Mouse (Mus musculus) v-Abl transformed pro-B cells (cell line): Measurements from ENCODE around the gene Mfsd12.

Experiments used
- in situ Hi-C, 2 experiments: fragments of 400-800 bp; cut with MboI; formaldehyde crosslinking; loops; one replicate each; pipeline ENCODE4 v1.15.1; 2025; ENCODE audit not compliant: unreplicated experiment in 2 of 2

The Mfsd12 gene

GRCm38 (mm10) chr10:81378553-81379182, 21.4 kb downstream of the Mfsd12 start:
- in situ Hi-C loops, result loop anchor here in 1 of 2 experiments (25.0 kb wide), 1 partner anchor 1259 kb away; the partner anchor contains the start of gene Tdg

- in situ Hi-C loops, result loop anchor here in 1 of 2 experiments (25.0 kb wide), 1 partner anchor 1258 kb away; the partner anchor contains the start of gene Tdg
Observed at GRCm38 (mm10) chr10:81379183-81379553, 21.9 kb downstream of the Mfsd12 start.

- in situ Hi-C loops, result loop anchor here in 1 of 2 experiments (25.0 kb wide), 1 partner anchor 1257 kb away; the partner anchor contains the start of gene Tdg
Observed at GRCm38 (mm10) chr10:81379809-81380378, 22.6 kb downstream of the Mfsd12 start.

- in situ Hi-C loops, result loop anchor here in 1 of 2 experiments (25.0 kb wide), 1 partner anchor 1255 kb away; the partner anchor contains the start of gene Tdg
Observed at GRCm38 (mm10) chr10:81382039-81382438, 24.7 kb downstream of the Mfsd12 start.

- in situ Hi-C loops, result loop anchor here in 1 of 2 experiments (25.0 kb wide), 1 partner anchor 1253 kb away; the partner anchor contains the start of gene Tdg
Observed at GRCm38 (mm10) chr10:81383802-81384604, 26.7 kb downstream of the Mfsd12 start, which contains the start of the genes Dohh and Gm48551. Gene Dohh, plus strand, starts transcription at chr10:81384428. Gene Gm48551, plus strand, starts transcription at chr10:81384466.

GRCm38 (mm10) chr10:81384605-81384982, 27.3 kb downstream of the Mfsd12 start:
- in situ Hi-C loops, result loop anchor here in 1 of 2 experiments (25.0 kb wide), 1 partner anchor 1253 kb away; the partner anchor contains the start of gene Tdg

GRCm38 (mm10) chr10:81385603-81386306, 28.5 kb downstream of the Mfsd12 start:
- in situ Hi-C loops, result loop anchor here in 1 of 2 experiments (25.0 kb wide), 1 partner anchor 1252 kb away; the partner anchor contains the start of gene Tdg

GRCm38 (mm10) chr10:81387716-81388115, 30.4 kb downstream of the Mfsd12 start:
- in situ Hi-C loops, result loop anchor here in 1 of 2 experiments (25.0 kb wide), 1 partner anchor 1250 kb away; the partner anchor contains the start of gene Tdg

GRCm38 (mm10) chr10:81388505-81389055, 31.3 kb downstream of the Mfsd12 start, which contains the start of gene Gm48552:
Gene Gm48552, plus strand, starts transcription at chr10:81389005.
- in situ Hi-C loops, result loop anchor here in 1 of 2 experiments (25.0 kb wide), 1 partner anchor 1249 kb away; the partner anchor contains the start of gene Tdg

- in situ Hi-C loops, result loop anchor here in 1 of 2 experiments (25.0 kb wide), 1 partner anchor 1248 kb away; the partner anchor contains the start of gene Tdg
Observed at GRCm38 (mm10) chr10:81389373-81389772, 32.1 kb downstream of the Mfsd12 start.

- in situ Hi-C loops, result loop anchor here (5.0 to 25.0 kb wide), 4 partner anchors 62 to 1247 kb away; partner anchors contain the start of genes Gna11 (in 1 of the 2) and Tdg (in 1 of the 2)
Observed at GRCm38 (mm10) chr10:81389801-81390677, 32.7 kb downstream of the Mfsd12 start.

- in situ Hi-C loops, result loop anchor here (5.0 to 25.0 kb wide), 4 partner anchors 62 to 1247 kb away; partner anchors contain the start of genes Gna11 (in 1 of the 2) and Tdg (in 1 of the 2)
Observed at GRCm38 (mm10) chr10:81390678-81390965, 33.3 kb downstream of the Mfsd12 start.

- in situ Hi-C loops, result loop anchor here (5.0 to 25.0 kb wide), 4 partner anchors 60 to 1245 kb away; partner anchors contain the start of genes Gna11 (in 1 of the 2) and Tdg (in 1 of the 2)
Observed at GRCm38 (mm10) chr10:81392270-81392669, 35.0 kb downstream of the Mfsd12 start.

GRCm38 (mm10) chr10:81392781-81393185, 35.5 kb downstream of the Mfsd12 start, which contains the start of gene Smim24:
Gene Smim24, plus strand, starts transcription at chr10:81393051.
- in situ Hi-C loops, result loop anchor here (5.0 to 25.0 kb wide), 4 partner anchors 60 to 1245 kb away; partner anchors contain the start of genes Gna11 (in 1 of the 2) and Tdg (in 1 of the 2)

- in situ Hi-C loops, result loop anchor here (5.0 to 25.0 kb wide), 4 partner anchors 59 to 1244 kb away; partner anchors contain the start of genes Gna11 (in 1 of the 2) and Tdg (in 1 of the 2)
Observed at GRCm38 (mm10) chr10:81393456-81394063, 36.3 kb downstream of the Mfsd12 start.

GRCm38 (mm10) chr10:81395127-81395526, 37.8 kb downstream of the Mfsd12 start:
- in situ Hi-C loops, result loop anchor here in 1 of 2 experiments (5.0 to 25.0 kb wide), 3 partner anchors 137 to 1242 kb away; partner anchors contain the start of gene Tdg

GRCm38 (mm10) chr10:81395865-81396264, 38.6 kb downstream of the Mfsd12 start:
- in situ Hi-C loops, result loop anchor here in 1 of 2 experiments (5.0 to 25.0 kb wide), 3 partner anchors 136 to 1241 kb away; partner anchors contain the start of gene Tdg
